Mouse (Mus musculus) stomach, postnatal 0 days (tissue): ENCODE measurements around the gene Narfl.

Source experiments
- CTCF ChIP-seq: IDR thresholded peaks from 2 replicates; pipeline ENCODE4 v1.5.1; 2016; ENCODE audit warnings: antibody characterized with exemption, low read depth, mild to moderate bottlenecking, moderate library complexity
- EP300 ChIP-seq: optimal IDR thresholded peaks from 2 replicates; pipeline ENCODE3; 2016; ENCODE audit warnings: antibody characterized with exemption

DNA sequence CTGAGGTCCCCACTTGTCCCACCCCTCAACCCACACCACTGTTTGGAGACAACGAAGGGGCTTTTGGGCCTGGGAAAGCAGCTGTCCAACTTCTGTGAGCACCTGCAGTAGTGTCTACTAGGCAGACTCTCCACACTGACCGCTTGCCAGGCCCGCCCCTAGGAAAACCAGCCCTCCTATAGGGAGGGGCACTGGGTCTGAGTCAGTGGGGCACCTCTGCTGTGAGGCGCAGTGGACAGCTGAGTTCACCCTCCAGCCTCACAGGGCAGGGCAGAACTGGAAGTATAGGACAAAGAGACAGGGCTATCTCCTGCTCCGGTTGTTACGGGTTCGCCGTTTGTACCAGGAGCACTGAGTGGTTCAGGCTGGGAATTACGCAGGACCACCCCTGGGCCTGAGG, 19.3 kb upstream of the Narfl start, which contains the start of gene Msln:
- TF ChIP-seq EP300: no peak
- TF ChIP-seq CTCF: no peak
